7 mouse cellular contexts compared by ENCODE assay signal in genomic region chr2:160730797-160731116, GRCm38 (mm10). TPM values are rescaled to one million over a fixed set of nuclear protein-coding genes. Genes with fewer than 3 reads are reported as not detected.
DNase-seq lines count a peak whose midpoint lies in the region; ATAC-seq and TF ChIP-seq lines count a peak whose summit lies in the region.

No protein-coding gene starts in this region.

- H3K27me3 ChIP-seq in lung, postnatal 0 days (replicated peaks; ENCODE audit: insufficient read depth, low read length), result no peaks in the 10 kb centered on the region
- peaks cover 9% of the 10 kb centered on the region for H3K27me3 ChIP-seq in forebrain, embryonic 10.5 days (ENCODE audit: poor library complexity, severe bottlenecking)
- no peaks in the 10 kb centered on the region for H3K27me3 ChIP-seq in limb, embryonic 12.5 days
- no peaks in the 10 kb centered on the region for H3K27me3 ChIP-seq in small intestine, adult 2 months (ENCODE audit: control insufficient read depth, insufficient read depth, low read length)

- peak overlapping the region; percentile 88 for H3K9ac ChIP-seq in lung, postnatal 0 days (replicated peaks; ENCODE audit: low read depth)
- H3K9ac ChIP-seq in limb, embryonic 12.5 days (replicated peaks), result peak overlapping the region; percentile 99

- no peaks in the 10 kb centered on the region for H3K9me3 ChIP-seq in lung, postnatal 0 days (ENCODE audit: low read length)
- no peaks in the 10 kb centered on the region for H3K9me3 ChIP-seq in forebrain, embryonic 10.5 days
- no peaks in the 10 kb centered on the region for H3K9me3 ChIP-seq in limb, embryonic 12.5 days

- 5% methylated on average over 19 of the region's 19 CpGs for WGBS in lung, postnatal 0 days
- 5% methylated on average over 19 of the region's 19 CpGs for WGBS in forebrain, embryonic 10.5 days
- whole genome bisulfite sequencing in limb, embryonic 12.5 days, result 8% methylated on average over 19 of the region's 19 CpGs
- 3% methylated on average over 19 of the region's 19 CpGs for WGBS in small intestine, adult 2 months

- peaks cover 21% of the 10 kb centered on the region; the same call in 1 of the 2 replicates for H3K4me1 ChIP-seq in lung, postnatal 0 days (ENCODE audit: insufficient read depth, low read depth, low read length)
- H3K4me1 ChIP-seq in forebrain, embryonic 10.5 days, result peaks cover 55% of the 10 kb centered on the region
- peaks cover 44% of the 10 kb centered on the region for H3K4me1 ChIP-seq in limb, embryonic 12.5 days (replicated peaks)
- peaks cover 15% of the 10 kb centered on the region for H3K4me1 ChIP-seq in small intestine, adult 2 months (ENCODE audit: control insufficient read depth, insufficient read depth, insufficient read length, low read length)

- peak overlapping the region; percentile 90 for H3K4me3 ChIP-seq in lung, postnatal 0 days (ENCODE audit: low read depth, low read length)
- H3K4me3 ChIP-seq in forebrain, embryonic 10.5 days, result peak overlapping the region; percentile 97
- peak overlapping the region; percentile 86 for H3K4me3 ChIP-seq in limb, embryonic 12.5 days (replicated peaks)
- H3K4me3 ChIP-seq in small intestine, adult 2 months (ENCODE audit: low read depth, low read length), result peak overlapping the region; percentile 99

- TF ChIP-seq CTCF in lung, postnatal 0 days (IDR thresholded peaks at IDR 0.05), result no peak
- no peak for TF ChIP-seq CTCF in small intestine, adult 2 months (IDR thresholded peaks at IDR 0.05; ENCODE audit: extremely low read depth, insufficient read length, insufficient replicate concordance, low read depth, low read length)

- no peak for ATAC-seq in lung, postnatal 0 days
- peak; percentile 67 for ATAC-seq in limb, embryonic 12.5 days (ENCODE audit: insufficient number of reproducible peaks, insufficient read depth, low FRiP score, low TSS enrichment, low read depth)

- no peak for TF ChIP-seq EP300 in lung, postnatal 0 days (IDR thresholded peaks at IDR 0.05)

- no peak for DNase-seq in lung, postnatal 0 days (ENCODE audit: low spot score)
- DNase-seq in lung, postnatal 14 days, result no peak
- no peak for DNase-seq in forebrain, embryonic 10.5 days (ENCODE audit: extremely low spot score, low spot score)
- no peak for DNase-seq in thymus, postnatal 4 days
- DNase-seq in left cerebral cortex, postnatal 36 days (ENCODE audit: low spot score in 2 of 2), result no peak

- intact Hi-C loops in left cerebral cortex, postnatal 36 days (cut with DNase I), result loop anchor here (5.0 kb wide), 1 partner anchor 142 kb away; the partner anchor contains the start of gene Zhx3

- H3K36me3 ChIP-seq in lung, postnatal 0 days (ENCODE audit: insufficient read depth, low read length), result no peaks in the 10 kb centered on the region
- peaks cover 24% of the 10 kb centered on the region for H3K36me3 ChIP-seq in forebrain, embryonic 10.5 days (replicated peaks)
- H3K36me3 ChIP-seq in limb, embryonic 12.5 days, result peaks cover 28% of the 10 kb centered on the region
- H3K36me3 ChIP-seq in small intestine, adult 2 months (ENCODE audit: control insufficient read depth, insufficient read depth, low read length), result no peaks in the 10 kb centered on the region

- H3K27ac ChIP-seq in lung, postnatal 0 days (ENCODE audit: low read length), result peak overlapping the region; percentile 92; the same call in 1 of the 2 replicates
- peak overlapping the region; percentile 100 for H3K27ac ChIP-seq in forebrain, embryonic 10.5 days
- H3K27ac ChIP-seq in limb, embryonic 12.5 days, result peak overlapping the region; percentile 98
- no peak overlapping the region for H3K27ac ChIP-seq in small intestine, adult 2 months (ENCODE audit: insufficient read depth, low read depth, low read length)

- H3K4me2 ChIP-seq in lung, postnatal 0 days (replicated peaks; ENCODE audit: low read depth, low read length), result peak overlapping the region; percentile 87
- H3K4me2 ChIP-seq in limb, embryonic 12.5 days, result peak overlapping the region; percentile 94

- TF ChIP-seq POLR2A in small intestine, adult 2 months (IDR thresholded peaks at IDR 0.05; ENCODE audit: low read depth, low read length), result no peak

RNA-seq across cellular contexts. Expression of gene Plcg1, which starts 0.3 kb away (rescaled TPM):
- polyA plus RNA-seq in lung, postnatal 0 days (2015; fragmentation: Nextera tagmentation; extraction: Ambion mirVana), result 34.8 and 36.4 TPM in 2 replicates
- polyA plus RNA-seq in forebrain, embryonic 10.5 days (2016; fragmentation: Nextera tagmentation; extraction: Ambion mirVana), result 59.3 and 61.7 TPM in 2 replicates
- polyA plus RNA-seq in limb, embryonic 12.5 days (2016; fragmentation: Nextera tagmentation; extraction: Ambion mirVana), result 106 and 111 TPM in 2 replicates
- polyA plus RNA-seq in small intestine, adult 2 months (2012; rRNA removed), result 7.5 and 17.3 TPM in 2 replicates
- 100 to 1,000 TPM; 102 to 125 TPM for total RNA-seq in left cerebral cortex, postnatal 36 days (2021)
